Mouse (Mus musculus) kidney, postnatal 4 days (tissue): ENCODE data around the gene Tmem178b.

Source experiments
- DNase-seq, 2 experiments: peaks; one replicate each; pipeline ENCODE4 v3.0.0; 2021; ENCODE audit warnings: mixed read lengths in 2 of 2

Gene Tmem178b

DNA sequence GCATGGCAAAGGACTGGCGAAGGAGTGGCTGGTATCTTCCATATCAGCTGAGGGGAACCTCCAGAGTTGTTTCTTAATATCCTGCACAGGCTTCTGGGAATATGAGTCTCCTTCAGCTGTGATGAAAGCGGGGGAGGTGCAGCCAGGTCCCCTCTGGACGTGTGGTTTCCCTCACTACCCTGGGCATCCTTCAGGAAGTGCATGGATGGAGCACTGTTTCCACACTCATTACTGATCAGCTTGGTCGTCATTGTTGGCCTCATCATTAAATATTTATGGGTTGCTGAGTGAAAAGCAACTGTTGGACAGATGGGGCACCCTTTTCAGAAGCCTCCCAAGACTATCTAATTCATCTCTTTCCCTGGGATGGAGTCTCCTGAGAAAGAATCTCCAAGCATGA, 146.3 kb downstream of the Tmem178b start:
- DNase-seq = no peak

DNA sequence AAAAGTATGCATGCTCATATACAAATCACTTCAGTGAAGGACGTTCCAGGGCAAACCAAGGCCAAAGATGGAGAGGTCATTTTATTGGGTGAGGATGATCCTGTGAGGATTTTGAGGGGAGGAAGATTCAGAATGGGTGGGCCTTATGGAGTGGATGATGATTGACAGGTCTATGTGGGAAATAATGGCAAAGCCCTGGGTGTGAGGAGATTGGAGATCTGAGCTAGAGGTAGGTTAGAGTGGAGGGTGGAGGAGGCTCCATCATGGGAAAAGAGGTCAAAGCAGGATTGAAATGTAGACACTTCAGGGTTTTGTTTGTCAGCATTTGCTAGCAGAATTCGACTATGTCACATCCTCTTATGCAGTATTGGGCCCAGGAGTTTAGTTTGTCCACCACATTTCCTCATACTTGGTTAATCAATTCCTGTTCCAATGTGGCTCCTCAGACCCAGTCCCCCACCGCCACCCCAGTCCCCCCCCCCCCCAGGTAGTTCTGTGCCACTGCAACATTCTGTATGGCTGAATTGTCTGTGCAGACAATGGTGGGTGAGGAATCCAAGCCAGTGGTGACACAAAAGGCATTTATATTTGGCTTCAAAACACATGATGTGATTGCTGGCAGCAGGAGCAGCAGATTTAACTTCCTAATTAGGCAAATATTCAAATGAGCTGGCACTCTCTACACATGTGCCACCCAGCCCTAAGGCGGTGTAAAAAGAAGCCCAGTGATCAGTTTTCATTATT, 150.7 kb downstream of the Tmem178b start:
- DNase-seq = no peak

GRCm38 (mm10) chr6:40024336-40024934, 151.4 kb downstream of the Tmem178b start:
- no peak for DNase-seq

- no peak for DNase-seq
Observed at GRCm38 (mm10) chr6:40032901-40033300, 159.8 kb downstream of the Tmem178b start.

DNA sequence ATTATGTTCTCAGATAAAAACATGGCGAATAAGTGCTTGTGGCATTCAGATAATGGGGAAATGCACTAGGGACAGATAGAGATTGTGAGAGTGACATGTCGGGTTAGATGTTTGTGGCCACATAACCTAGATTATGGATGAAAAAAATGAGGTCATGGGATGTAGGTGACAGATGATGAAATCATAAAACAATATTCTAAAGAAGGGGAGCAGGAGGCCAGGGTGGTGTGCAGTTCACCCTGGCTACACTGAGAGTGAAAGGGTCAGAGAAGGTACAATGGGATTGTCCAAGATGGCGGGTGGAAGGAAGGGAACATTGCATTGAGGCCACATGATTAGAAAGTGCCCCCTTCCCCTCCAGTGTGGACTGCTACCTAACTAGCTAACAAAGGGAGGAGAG, 160.9 kb downstream of the Tmem178b start:
- no peak for DNase-seq

GRCm38 (mm10) chr6:40048969-40049908, 176.2 kb downstream of the Tmem178b start:
- peak; percentile 22 to 25 for DNase-seq

- no peak for DNase-seq
Observed at GRCm38 (mm10) chr6:40049909-40050484, 176.9 kb downstream of the Tmem178b start.

GRCm38 (mm10) chr6:40051698-40052097, 178.6 kb downstream of the Tmem178b start:
- DNase-seq = no peak

DNA sequence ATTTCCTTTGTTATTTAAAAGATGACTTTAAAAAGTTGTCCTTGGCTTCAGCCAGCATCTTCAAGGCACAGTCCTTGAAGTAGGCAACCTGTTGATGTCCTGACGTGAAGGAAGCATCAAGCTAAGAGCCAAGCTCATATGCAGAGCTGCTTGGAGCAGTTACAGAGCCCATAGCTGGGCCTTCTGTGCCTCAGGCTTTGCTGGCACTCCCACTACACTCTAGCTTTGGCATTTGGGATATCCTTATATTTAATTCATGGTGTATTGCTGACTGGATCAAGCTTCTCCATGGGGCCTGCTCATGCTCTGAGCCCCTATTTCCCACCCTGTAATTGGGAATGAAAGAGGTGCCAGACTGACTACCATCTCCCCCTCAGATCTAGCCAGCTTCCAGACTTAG, 179.5 kb downstream of the Tmem178b start:
- no peak for DNase-seq

GRCm38 (mm10) chr6:40059466-40059865, 186.4 kb downstream of the Tmem178b start:
- peak; percentile 12 to 20 for DNase-seq

GRCm38 (mm10) chr6:40061327-40062189, 188.5 kb downstream of the Tmem178b start:
- DNase-seq = peak in 1 of 2 experiments; percentile 38

- DNase-seq = no peak
Observed at GRCm38 (mm10) chr6:40062190-40062501, 189.1 kb downstream of the Tmem178b start.

DNA sequence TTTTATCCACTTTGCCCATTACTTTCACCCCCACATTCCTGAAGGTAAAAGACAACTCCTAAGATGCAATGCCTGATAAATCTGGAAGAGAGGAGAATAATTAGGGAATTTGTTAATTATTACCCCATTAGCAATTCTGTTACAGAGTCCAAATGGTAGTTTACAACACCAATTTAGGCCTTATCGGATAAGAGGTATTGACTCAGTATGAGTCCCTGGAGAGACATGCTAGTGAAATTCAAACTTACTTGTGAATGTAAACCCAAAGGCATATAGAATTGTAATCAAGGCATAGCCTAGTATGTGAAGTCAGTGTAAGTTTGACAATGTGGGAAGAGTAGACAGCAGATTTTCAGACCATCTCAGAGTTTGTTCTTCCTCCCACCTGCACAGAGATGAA, 190.4 kb downstream of the Tmem178b start:
- DNase-seq = no peak

DNA sequence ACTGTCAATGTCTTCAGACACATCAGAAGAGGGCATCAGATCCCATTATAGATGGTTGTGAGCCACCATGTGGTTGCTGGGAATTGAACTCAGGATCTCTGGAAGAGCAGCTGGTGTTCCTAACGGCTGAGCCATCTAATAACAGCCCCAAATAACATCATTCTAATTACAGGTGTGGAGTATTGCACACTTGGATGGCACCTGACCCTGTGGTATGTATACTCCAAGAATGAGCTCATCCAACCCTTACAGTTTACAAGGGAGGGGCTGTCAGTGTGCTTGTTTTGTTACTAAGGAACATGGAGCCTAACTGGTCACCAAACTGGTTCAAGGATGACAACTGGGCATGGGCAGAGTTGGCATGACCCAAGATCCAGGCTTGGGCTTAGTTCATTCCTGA, 190.8 kb downstream of the Tmem178b start:
- no peak for DNase-seq

- no peak for DNase-seq
Observed at GRCm38 (mm10) chr6:40064342-40064741, 191.3 kb downstream of the Tmem178b start.

DNA sequence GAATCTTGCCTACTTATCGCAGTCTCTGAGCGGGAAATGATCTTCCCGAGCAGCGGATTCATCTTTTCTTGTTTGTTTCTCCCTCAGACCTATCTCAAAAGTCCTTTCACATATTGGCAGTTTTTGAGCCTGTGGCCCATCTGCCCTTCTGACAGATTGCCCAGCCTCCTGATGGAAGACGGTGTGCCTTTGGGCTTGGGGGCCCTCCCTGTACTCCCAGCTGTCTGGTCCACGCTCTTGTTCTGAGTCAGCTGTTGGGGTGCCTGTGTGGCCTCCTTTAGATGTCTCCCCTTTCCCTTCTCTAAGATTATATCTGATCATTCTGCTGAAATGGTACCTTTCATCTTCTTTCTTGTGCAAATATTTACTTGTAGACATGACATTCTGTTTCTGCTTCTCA, 195.4 kb downstream of the Tmem178b start:
- DNase-seq = no peak

- no peak for DNase-seq
Observed at GRCm38 (mm10) chr6:40071007-40071406, 197.9 kb downstream of the Tmem178b start.

GRCm38 (mm10) chr6:40076089-40076488, 203.0 kb downstream of the Tmem178b start:
- DNase-seq = no peak

- DNase-seq = no peak
Observed at GRCm38 (mm10) chr6:40076670-40077313, 203.7 kb downstream of the Tmem178b start.

- DNase-seq = no peak
Observed at GRCm38 (mm10) chr6:40078353-40078752, 205.3 kb downstream of the Tmem178b start.

GRCm38 (mm10) chr6:40083726-40084125, 210.7 kb downstream of the Tmem178b start:
- no peak for DNase-seq

DNA sequence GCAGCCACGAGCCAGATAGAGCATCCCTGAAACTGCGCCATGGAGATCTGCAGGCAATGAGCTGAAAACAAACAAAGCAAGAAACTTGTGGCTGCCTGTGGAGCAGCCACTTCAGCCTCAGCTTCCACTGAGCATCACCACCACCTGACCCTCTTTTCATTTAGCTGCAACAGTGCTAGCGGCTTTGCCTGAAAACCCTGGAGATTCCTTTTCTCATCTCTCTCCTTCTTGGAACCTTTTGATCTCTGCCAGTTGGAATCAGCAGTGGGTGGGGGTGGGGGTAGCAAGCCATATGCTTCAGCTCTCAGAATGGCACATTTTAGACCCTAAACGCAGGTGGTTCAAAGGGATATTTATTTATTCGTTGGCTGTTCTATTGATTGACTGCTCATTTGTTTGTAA, 218.2 kb downstream of the Tmem178b start:
- no peak for DNase-seq
